Mouse (Mus musculus) liver, embryonic 15.5 days (tissue): ENCODE measurements at regions not wholly inside any gene's neighbourhood (a gene's known extent, or its start where the extent isn't known, plus 50 kb on each side); places are given as distances from the start of the nearest gene placed in this dataset.

Experiments
- ATAC-seq: fragments of 200-750 bp; cut with Nextera tagmentation; 2 replicates; pipeline ENCODE4 v1.8.0; 2017; ENCODE audit warnings: moderate number of reproducible peaks, mild to moderate bottlenecking, moderate library complexity; ENCODE audit not compliant: insufficient read depth
- H3K27ac ChIP-seq: fragments of 300-500 bp; sonication (generic); replicated peaks from 2 replicates; pipeline ENCODE4 v1.5.1; 2015; ENCODE audit warnings: mild to moderate bottlenecking, inconsistent platforms
- H3K27me3 ChIP-seq: fragments of 300-500 bp; sonication (generic); 2 replicates; pipeline ENCODE4 v1.6.1; 2015; ENCODE audit warnings: mild to moderate bottlenecking, inconsistent platforms
- H3K36me3 ChIP-seq: fragments of 300-500 bp; sonication (generic); replicated peaks from 2 replicates; pipeline ENCODE4 v1.6.1; 2015; ENCODE audit warnings: moderate library complexity, mild to moderate bottlenecking, inconsistent platforms
- H3K4me1 ChIP-seq: fragments of 300-500 bp; sonication (generic); replicated peaks from 2 replicates; pipeline ENCODE4 v1.6.1; 2015; ENCODE audit warnings: inconsistent platforms
- H3K4me2 ChIP-seq: fragments of 300-500 bp; sonication (generic); 2 replicates; pipeline ENCODE4 v1.6.1; 2015; ENCODE audit warnings: moderate library complexity, mild to moderate bottlenecking, inconsistent platforms
- H3K4me3 ChIP-seq: fragments of 300-500 bp; sonication (generic); replicated peaks from 2 replicates; pipeline ENCODE4 v1.5.1; 2015; ENCODE audit warnings: mild to moderate bottlenecking, inconsistent platforms
- H3K9ac ChIP-seq: fragments of 300-500 bp; sonication (generic); 2 replicates; pipeline ENCODE4 v1.6.1; 2015; ENCODE audit warnings: moderate library complexity, mild to moderate bottlenecking, inconsistent platforms
- H3K9me3 ChIP-seq: fragments of 300-500 bp; sonication (generic); replicated peaks from 2 replicates; pipeline ENCODE4 v1.6.1; 2016; ENCODE audit warnings: inconsistent platforms
- WGBS: fragments of 180-500 bp; shearing (Covaris S2); methylation state at CpG from one replicate; pipeline ENCODE4 v1.1.7; 2015; ENCODE audit warnings: mixed read lengths; ENCODE audit not compliant: insufficient replicate concordance; 5-methylcytosine and 5-hydroxymethylcytosine counted together

DNA sequence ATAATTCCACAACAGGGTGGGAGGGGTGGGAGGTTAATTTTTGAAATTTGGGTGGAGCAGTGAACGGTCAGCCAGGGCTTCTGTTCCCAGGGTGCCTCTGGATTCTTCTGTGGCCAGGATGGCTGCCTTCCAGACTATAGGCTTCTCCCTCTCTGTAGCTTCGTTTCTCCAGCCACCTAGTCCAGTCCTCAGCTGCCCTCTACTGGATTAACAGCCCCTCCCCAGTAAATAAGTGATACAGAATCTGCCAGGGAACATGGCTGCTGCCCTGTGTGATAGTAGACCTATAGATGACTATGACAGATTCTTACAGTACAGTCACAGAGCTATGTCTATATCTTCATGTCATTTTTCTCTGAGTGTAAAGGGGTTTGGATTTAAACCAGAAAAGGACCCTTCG is 127.5 kb upstream of the Prok2 start:
- Histone ChIP-seq H3K9ac (no peak overlapping the region), H3K27ac (no peak overlapping the region), H3K9me3 (no peaks in the 10 kb centered on the region), H3K4me3 (no peak overlapping the region), H3K36me3 (no peaks in the 10 kb centered on the region), H3K27me3 (no peaks in the 10 kb centered on the region), H3K4me1 (no peaks in the 10 kb centered on the region), H3K4me2 (no peak overlapping the region)
- ATAC-seq = no peak
- 50% methylated on average over 3 of the region's 3 CpGs for WGBS

DNA sequence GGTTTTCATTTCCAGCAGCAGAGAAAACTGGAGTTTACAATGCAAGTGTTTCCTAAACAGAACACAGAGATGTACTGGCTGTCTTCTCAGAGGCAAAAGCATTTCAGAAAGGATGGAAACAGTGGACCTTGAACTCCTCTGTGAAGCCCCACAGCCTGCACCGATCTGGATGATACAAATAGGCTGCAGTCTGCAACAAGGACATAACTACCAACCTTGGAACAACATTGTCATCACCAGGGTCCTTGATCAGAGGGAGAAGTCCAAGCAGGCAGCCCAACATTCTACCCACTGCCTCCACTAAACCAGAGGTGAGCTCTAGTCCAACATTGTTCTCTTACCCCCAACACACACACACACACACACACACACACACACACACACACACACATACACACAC is 124.5 kb upstream of the Prok2 start:
- Histone ChIP-seq H3K4me3 (no peak overlapping the region), H3K27ac (no peak overlapping the region), H3K9me3 (no peaks in the 10 kb centered on the region), H3K4me2 (no peak overlapping the region), H3K27me3 (no peaks in the 10 kb centered on the region), H3K4me1 (no peaks in the 10 kb centered on the region), H3K36me3 (no peaks in the 10 kb centered on the region), H3K9ac (no peak overlapping the region)
- ATAC-seq = no peak
- WGBS = 46% methylated on average over 1 of the region's 1 CpGs

DNA sequence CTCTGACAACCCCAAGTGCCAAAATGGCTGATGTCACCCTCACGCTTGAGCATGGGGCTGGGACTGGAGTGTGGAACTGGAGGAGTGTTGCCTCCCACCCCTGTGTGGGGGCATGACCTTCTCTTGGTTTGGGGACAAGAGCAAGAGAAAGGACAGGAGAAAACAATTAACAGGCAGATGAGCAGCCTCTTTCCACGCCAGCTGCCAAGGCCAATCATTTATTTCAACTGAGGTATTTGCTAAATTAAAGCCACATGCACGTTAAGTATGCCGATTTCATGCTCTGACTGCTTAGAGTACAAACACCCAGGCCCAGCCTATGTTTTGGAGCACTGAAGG is 119.3 kb upstream of the Prok2 start:
- Histone ChIP-seq H3K4me3 (no peak overlapping the region), H3K4me1 (no peaks in the 10 kb centered on the region), H3K9me3 (no peaks in the 10 kb centered on the region), H3K27ac (no peak overlapping the region), H3K4me2 (no peak overlapping the region), H3K36me3 (no peaks in the 10 kb centered on the region), H3K9ac (no peak overlapping the region), H3K27me3 (no peaks in the 10 kb centered on the region)
- no peak for ATAC-seq
- 54% methylated on average over 4 of the region's 4 CpGs for WGBS

DNA sequence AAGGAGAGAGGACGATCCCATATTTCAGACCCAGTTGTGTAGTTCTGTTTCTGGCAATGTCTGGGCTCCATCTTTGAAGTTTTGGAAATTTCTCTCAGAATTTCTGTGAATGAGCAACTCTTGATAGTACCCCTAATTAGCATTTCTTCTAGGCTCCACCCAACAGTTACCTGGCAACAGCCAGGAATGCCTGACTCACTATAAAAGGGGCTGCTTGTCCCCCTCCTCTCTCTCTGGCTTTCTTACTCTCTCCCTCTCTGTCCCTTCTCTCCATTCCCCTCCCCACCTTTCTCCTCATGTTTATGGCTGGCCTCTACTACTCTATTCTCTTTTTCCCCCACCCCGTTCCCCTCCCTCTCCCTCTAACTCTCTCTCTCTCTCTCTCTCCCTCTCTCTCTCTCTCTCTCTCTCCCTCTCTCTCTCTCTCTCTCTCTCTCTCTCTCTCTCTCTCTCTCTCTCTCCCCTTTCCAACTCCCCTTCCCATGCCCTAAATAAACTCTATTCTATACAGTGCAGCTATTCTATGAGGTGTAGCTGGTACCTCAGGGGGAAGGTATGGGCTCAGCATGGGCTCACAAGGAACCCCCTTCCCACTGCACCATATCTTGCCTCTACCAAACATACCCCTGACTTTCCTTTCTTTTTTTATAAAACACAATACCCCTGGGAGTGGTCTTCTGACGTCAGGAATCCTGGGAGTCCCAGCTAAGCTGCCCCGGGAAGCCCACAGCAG is 118.7 kb upstream of the Prok2 start:
- Histone ChIP-seq H3K9me3 (no peaks in the 10 kb centered on the region), H3K4me1 (no peaks in the 10 kb centered on the region), H3K27ac (no peak overlapping the region), H3K36me3 (no peaks in the 10 kb centered on the region), H3K4me2 (no peak overlapping the region), H3K9ac (no peak overlapping the region), H3K4me3 (no peak overlapping the region), H3K27me3 (no peaks in the 10 kb centered on the region)
- no peak for ATAC-seq
- 32% methylated on average over 4 of the region's 4 CpGs for WGBS

DNA sequence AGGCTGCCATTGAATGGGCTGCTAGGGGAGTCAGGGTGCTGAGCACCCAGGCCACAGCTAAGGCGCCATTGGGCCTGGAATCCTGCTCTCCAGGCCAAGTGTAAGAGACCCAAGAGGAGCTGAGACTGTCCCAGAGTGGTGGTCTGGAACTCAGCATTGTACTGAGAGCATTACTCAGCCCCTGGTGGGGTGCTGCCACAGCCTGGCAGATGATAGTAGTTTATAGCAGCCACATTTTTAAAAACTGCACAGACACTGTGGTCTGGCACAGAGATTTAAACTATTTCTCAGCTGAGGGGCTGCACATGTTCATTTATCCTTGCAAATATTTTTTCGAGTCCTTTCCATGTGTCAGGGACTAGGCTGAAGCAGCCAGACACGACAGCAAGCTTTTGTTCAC is 117.3 kb upstream of the Prok2 start:
- no peaks in the 10 kb centered on the region for H3K9me3 ChIP-seq
- H3K36me3 ChIP-seq = no peaks in the 10 kb centered on the region
- H3K4me2 ChIP-seq = no peak overlapping the region
- ATAC-seq = no peak
- no peaks in the 10 kb centered on the region for H3K4me1 ChIP-seq
- H3K9ac ChIP-seq = no peak overlapping the region
- 39% methylated on average over 3 of the region's 3 CpGs for WGBS
- H3K4me3 ChIP-seq = no peak overlapping the region
- no peak overlapping the region for H3K27ac ChIP-seq
- H3K27me3 ChIP-seq = no peaks in the 10 kb centered on the region

DNA sequence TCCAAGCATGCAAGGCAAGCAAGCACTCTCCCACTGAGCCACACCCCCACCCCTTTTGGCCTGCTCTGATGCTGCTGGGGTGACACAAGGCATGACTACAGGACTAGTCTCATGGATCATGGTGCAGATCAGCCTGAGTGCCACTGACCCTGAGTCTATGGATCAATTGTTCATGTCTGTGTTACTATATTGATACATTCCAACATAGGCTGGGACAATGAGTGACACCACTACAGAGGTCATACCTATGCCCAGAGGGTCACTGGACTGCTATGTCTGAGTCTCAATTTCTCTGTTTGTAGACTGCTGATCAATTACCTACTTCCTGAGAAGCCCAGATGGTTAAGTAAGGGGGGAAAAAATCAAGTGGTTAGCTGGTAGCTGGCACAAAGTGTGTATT is 116.5 kb upstream of the Prok2 start:
- ATAC-seq = no peak
- Histone ChIP-seq H3K9me3 (no peaks in the 10 kb centered on the region), H3K4me3 (no peak overlapping the region), H3K4me2 (no peak overlapping the region), H3K27ac (no peak overlapping the region), H3K36me3 (no peaks in the 10 kb centered on the region), H3K4me1 (no peaks in the 10 kb centered on the region), H3K9ac (no peak overlapping the region), H3K27me3 (no peaks in the 10 kb centered on the region)

DNA sequence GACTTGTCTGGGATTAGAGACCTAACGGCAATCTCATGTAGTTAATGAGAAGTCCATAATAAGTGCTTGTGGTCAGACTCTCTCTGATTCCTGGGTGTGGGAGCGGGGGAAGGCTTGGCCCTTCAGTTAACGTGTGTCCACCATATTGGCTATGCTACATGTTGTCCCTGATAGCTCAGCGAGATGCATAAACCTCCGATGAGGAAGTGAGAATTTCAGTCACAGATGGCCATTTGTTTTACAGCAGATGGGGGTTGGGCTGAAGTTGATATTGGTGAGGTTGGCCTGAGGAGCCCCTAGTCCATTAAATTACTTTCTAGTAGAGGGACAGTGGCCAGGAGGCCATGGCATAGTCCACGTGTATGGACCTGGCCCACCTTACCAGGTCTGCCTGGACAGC is 114.6 kb upstream of the Prok2 start:
- Histone ChIP-seq H3K36me3 (no peaks in the 10 kb centered on the region), H3K4me1 (no peaks in the 10 kb centered on the region), H3K27me3 (no peaks in the 10 kb centered on the region), H3K27ac (no peak overlapping the region), H3K4me3 (no peak overlapping the region), H3K9ac (no peak overlapping the region), H3K4me2 (no peak overlapping the region), H3K9me3 (no peaks in the 10 kb centered on the region)
- 49% methylated on average over 6 of the region's 6 CpGs for WGBS
- ATAC-seq = no peak

DNA sequence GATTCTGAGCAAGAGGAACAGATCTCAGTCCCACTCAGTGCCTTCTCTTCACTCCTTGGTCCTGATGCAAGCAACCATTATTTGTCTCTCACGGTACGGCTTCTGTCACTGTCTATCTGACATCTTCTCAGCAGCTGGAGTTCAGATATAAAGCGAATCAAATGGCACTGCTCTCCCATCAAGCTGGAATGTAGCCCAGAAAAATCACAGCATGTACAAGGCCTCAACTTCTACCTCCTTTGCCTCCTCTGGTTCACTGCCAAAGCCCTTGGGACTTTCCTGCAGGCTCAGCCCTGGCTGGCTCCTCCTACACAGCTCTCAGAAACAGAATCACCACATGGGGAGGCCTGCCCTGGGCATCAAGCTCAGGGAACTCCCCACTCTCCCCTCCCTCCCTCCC is 107.1 kb upstream of the Prok2 start:
- no peak overlapping the region for H3K27ac ChIP-seq
- H3K27me3 ChIP-seq = no peaks in the 10 kb centered on the region
- H3K4me1 ChIP-seq = no peaks in the 10 kb centered on the region
- H3K36me3 ChIP-seq = no peaks in the 10 kb centered on the region
- no peak overlapping the region for H3K4me3 ChIP-seq
- WGBS = 52% methylated on average over 3 of the region's 3 CpGs
- no peaks in the 10 kb centered on the region for H3K9me3 ChIP-seq
- no peak for ATAC-seq
- H3K4me2 ChIP-seq = no peak overlapping the region
- H3K9ac ChIP-seq = no peak overlapping the region

DNA sequence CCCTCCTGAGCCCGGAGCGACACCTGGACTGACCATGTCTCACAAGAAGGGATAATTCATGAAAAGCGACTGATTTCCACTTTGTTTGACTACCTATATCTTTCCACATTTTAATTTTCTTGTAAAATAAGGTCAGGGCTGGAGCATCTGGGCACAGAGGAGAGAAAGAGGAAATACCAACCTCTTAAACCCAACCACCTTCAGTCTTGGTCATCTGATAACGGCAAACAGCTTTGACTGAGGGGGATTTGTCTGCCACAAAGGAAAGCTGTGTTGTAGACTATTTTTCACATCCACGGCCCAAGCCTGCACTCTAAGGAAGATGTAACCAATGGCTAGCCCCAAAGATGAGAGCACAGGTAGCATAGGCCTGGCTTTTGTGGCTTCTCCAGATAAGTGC is 101.4 kb upstream of the Prok2 start:
- Histone ChIP-seq H3K9ac (no peak overlapping the region), H3K4me1 (no peaks in the 10 kb centered on the region), H3K9me3 (no peaks in the 10 kb centered on the region), H3K27ac (no peak overlapping the region), H3K36me3 (no peaks in the 10 kb centered on the region), H3K4me3 (no peak overlapping the region), H3K4me2 (no peak overlapping the region), H3K27me3 (no peaks in the 10 kb centered on the region)
- no peak for ATAC-seq
- 51% methylated on average over 5 of the region's 5 CpGs for WGBS

DNA sequence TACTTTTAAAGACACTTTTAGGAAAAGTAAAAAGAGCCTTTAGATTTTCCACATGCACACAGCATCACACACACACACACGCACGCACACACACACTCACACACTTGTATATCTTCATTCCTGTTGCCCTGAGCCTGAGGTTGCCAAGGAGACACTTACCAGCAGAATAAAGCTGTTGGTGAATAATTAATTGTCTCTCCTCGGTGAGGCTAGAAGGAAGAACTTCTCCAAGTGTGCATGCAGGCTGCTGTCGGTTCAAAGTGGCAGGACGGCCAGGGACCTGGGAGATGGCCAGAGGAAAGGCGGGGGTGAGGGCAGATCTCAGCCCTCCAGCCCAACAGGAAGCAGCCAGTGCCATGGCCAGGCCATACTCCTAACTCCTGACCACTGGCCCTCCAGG is 98.6 kb upstream of the Prok2 start:
- Histone ChIP-seq H3K27me3 (no peaks in the 10 kb centered on the region), H3K36me3 (no peaks in the 10 kb centered on the region), H3K4me2 (no peak overlapping the region), H3K4me1 (no peaks in the 10 kb centered on the region), H3K27ac (no peak overlapping the region), H3K9ac (no peak overlapping the region), H3K9me3 (no peaks in the 10 kb centered on the region), H3K4me3 (no peak overlapping the region)
- ATAC-seq = no peak
- WGBS = 59% methylated on average over 6 of the region's 6 CpGs

DNA sequence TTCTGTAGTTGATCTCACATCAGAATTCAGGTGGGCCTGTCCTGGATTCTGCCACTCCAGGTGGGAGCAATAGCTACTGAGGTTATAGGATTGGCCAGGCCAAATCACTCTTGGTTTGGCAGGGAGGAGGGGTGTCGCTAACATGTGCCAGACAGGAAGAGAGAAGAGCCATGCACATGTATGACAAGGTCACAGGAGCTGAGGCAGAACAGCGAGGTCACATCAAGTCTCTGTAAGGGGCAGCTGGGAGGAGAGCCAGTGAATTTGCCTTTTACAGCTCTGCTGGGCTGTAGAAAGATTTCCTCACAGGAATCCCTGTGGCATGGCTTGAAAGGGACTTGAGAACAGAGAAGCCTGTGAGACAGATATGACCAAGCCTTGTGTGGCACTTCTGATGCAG is 96.3 kb upstream of the Prok2 start:
- ATAC-seq = no peak
- Histone ChIP-seq H3K36me3 (no peaks in the 10 kb centered on the region), H3K4me1 (no peaks in the 10 kb centered on the region), H3K4me3 (no peak overlapping the region), H3K27ac (no peak overlapping the region), H3K27me3 (no peaks in the 10 kb centered on the region; the same call in 1 of the 2 replicates), H3K4me2 (no peak overlapping the region), H3K9ac (no peak overlapping the region), H3K9me3 (no peaks in the 10 kb centered on the region)
- WGBS = 69% methylated on average over 2 of the region's 2 CpGs

DNA sequence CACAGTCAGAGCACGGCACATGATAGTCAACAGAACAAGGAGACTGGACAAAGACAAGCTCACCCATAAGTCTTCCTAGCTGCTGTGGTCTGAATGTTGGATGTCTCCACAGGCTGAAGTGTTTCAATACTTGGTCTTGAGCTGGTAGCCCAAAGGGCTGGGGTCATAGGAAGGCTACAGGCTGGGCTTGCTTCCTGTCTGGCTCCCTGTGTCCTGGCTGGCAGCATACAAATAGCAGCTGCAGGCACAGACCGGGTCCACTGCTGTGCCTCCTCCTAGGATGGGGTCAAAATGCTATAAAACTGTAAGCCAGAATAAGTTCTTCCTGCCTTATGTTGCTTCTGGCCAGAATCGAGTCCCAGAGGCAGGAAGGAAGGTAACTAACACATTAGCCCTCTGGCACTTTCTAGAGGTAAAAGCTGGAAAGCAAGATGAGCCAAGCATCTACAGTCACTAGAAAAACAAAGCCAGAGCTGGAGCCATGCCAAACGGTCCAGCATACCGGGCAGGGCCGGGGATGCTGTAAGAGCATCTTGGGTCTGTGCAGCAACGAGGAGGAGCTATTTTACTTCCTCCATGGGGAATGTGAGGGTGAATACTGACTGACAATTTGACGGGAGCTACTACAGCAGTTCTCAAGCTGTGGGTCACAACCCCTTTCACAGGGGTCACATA is 93.2 kb upstream of the Prok2 start:
- H3K9me3 ChIP-seq = no peaks in the 10 kb centered on the region
- 39% methylated on average over 8 of the region's 8 CpGs for WGBS
- ATAC-seq = no peak
- H3K4me2 ChIP-seq = no peak overlapping the region
- H3K4me1 ChIP-seq = no peaks in the 10 kb centered on the region
- no peak overlapping the region for H3K27ac ChIP-seq
- H3K4me3 ChIP-seq = no peak overlapping the region
- no peaks in the 10 kb centered on the region for H3K36me3 ChIP-seq
- H3K27me3 ChIP-seq = no peaks in the 10 kb centered on the region; the same call in 1 of the 2 replicates
- H3K9ac ChIP-seq = no peak overlapping the region
